Mouse (Mus musculus) kidney, embryonic 16.5 days (tissue): ENCODE measurements at regions not wholly inside any gene's neighbourhood (a gene's known extent, or its start where the extent isn't known, plus 50 kb on each side); places are given as distances from the start of the nearest gene placed in this dataset.

Experiments
- ATAC-seq: fragments of 200-750 bp; cut with Nextera tagmentation; 2 replicates; pipeline ENCODE4 v1.8.0; 2017; ENCODE audit warnings: moderate TSS enrichment; ENCODE audit not compliant: low FRiP score, low TSS enrichment
- H3K27ac ChIP-seq: fragments of 300-500 bp; sonication (generic); 2 replicates; pipeline ENCODE4 v1.5.1; 2014; ENCODE audit warnings: low read length
- H3K27me3 ChIP-seq: fragments of 300-500 bp; sonication (generic); 2 replicates; pipeline ENCODE4 v1.6.1; 2014; ENCODE audit warnings: low read length, control low read depth, mixed read lengths; ENCODE audit not compliant: insufficient read depth
- H3K36me3 ChIP-seq: fragments of 300-500 bp; sonication (generic); 2 replicates; pipeline ENCODE4 v1.6.1; 2014; ENCODE audit warnings: low read length, control low read depth, mixed read lengths; ENCODE audit not compliant: insufficient read depth
- H3K4me1 ChIP-seq: fragments of 300-500 bp; sonication (generic); 2 replicates; pipeline ENCODE4 v1.6.1; 2014; ENCODE audit warnings: low read length, control low read depth, mixed read lengths; ENCODE audit not compliant: insufficient read depth
- H3K4me2 ChIP-seq: fragments of 300-500 bp; sonication (generic); replicated peaks from 2 replicates; pipeline ENCODE4 v1.6.1; 2014; ENCODE audit warnings: low read depth, low read length
- H3K4me3 ChIP-seq: fragments of 300-500 bp; sonication (generic); 2 replicates; pipeline ENCODE4 v1.5.1; 2014; ENCODE audit warnings: mild to moderate bottlenecking, low read length
- H3K9ac ChIP-seq: fragments of 300-500 bp; sonication (generic); replicated peaks from 2 replicates; pipeline ENCODE4 v1.6.1; 2014; ENCODE audit warnings: low read length
- H3K9me3 ChIP-seq: fragments of 300-500 bp; sonication (generic); 2 replicates; pipeline ENCODE4 v1.6.1; 2016; ENCODE audit warnings: low read length, control low read depth
- WGBS: fragments of 180-500 bp; shearing (Covaris S2); extraction: QIAGEN DNeasy Blood & Tissue Kit; methylation state at CpG from one replicate; pipeline ENCODE4 v1.1.7; 2014; 5-methylcytosine and 5-hydroxymethylcytosine counted together

GRCm38 (mm10) chr6:14431751-14432150, 323.3 kb downstream of the Ppp1r3a start:
- ATAC-seq: no peak
- 73% methylated on average over 1 of the region's 1 CpGs for WGBS

GRCm38 (mm10) chr6:14409772-14410171, 345.3 kb downstream of the Ppp1r3a start:
- H3K27ac ChIP-seq: no peak overlapping the region
- H3K36me3 ChIP-seq: no peaks in the 10 kb centered on the region
- no peaks in the 10 kb centered on the region for H3K4me1 ChIP-seq
- ATAC-seq: no peak
- no peak overlapping the region for H3K4me3 ChIP-seq
- H3K9ac ChIP-seq: no peak overlapping the region
- no peaks in the 10 kb centered on the region for H3K27me3 ChIP-seq
- no peak overlapping the region for H3K4me2 ChIP-seq
- WGBS: 43% methylated on average over 4 of the region's 4 CpGs
- no peaks in the 10 kb centered on the region for H3K9me3 ChIP-seq

More at GRCm38 (mm10) chr6:14431751-14432150, 323.3 kb downstream of the Ppp1r3a start:
- Histone ChIP-seq H3K4me1 (no peaks in the 10 kb centered on the region), H3K4me2 (no peak overlapping the region), H3K27ac (no peak overlapping the region), H3K27me3 (no peaks in the 10 kb centered on the region), H3K9ac (no peak overlapping the region), H3K36me3 (no peaks in the 10 kb centered on the region), H3K4me3 (no peak overlapping the region), H3K9me3 (no peaks in the 10 kb centered on the region)

- no peak for ATAC-seq
- no peaks in the 10 kb centered on the region for H3K27me3 ChIP-seq
- no peak overlapping the region for H3K4me2 ChIP-seq
- H3K9me3 ChIP-seq: no peaks in the 10 kb centered on the region
- H3K36me3 ChIP-seq: no peaks in the 10 kb centered on the region
- WGBS: 58% methylated on average over 1 of the region's 1 CpGs
- H3K4me1 ChIP-seq: no peaks in the 10 kb centered on the region
- H3K27ac ChIP-seq: no peak overlapping the region
- no peak overlapping the region for H3K9ac ChIP-seq
- no peak overlapping the region for H3K4me3 ChIP-seq
Measured at GRCm38 (mm10) chr6:14407754-14408153, 347.3 kb downstream of the Ppp1r3a start.

- no peak for ATAC-seq
- Histone ChIP-seq H3K4me1 (no peaks in the 10 kb centered on the region), H3K27me3 (no peaks in the 10 kb centered on the region), H3K27ac (no peak overlapping the region), H3K4me2 (no peak overlapping the region), H3K9ac (no peak overlapping the region), H3K4me3 (no peak overlapping the region), H3K36me3 (no peaks in the 10 kb centered on the region), H3K9me3 (no peaks in the 10 kb centered on the region)
- 80% methylated on average over 5 of the region's 5 CpGs for WGBS
Measured at GRCm38 (mm10) chr6:14358280-14358679, 396.8 kb downstream of the Ppp1r3a start.
